Mouse (Mus musculus) liver (tissue): ENCODE measurements around the gene Tada2a.

Source experiments
- DNase-seq: peaks from one replicate; pipeline ENCODE4 v3.0.0-alpha.2; 2020; ENCODE audit warnings: mixed read lengths

The Tada2a gene

GRCm38 (mm10) chr11:84061881-84062280, 67.5 kb downstream of the Tada2a start:
- DNase-seq = no peak

GRCm38 (mm10) chr11:84060635-84061034, 68.8 kb downstream of the Tada2a start:
- no peak for DNase-seq

GRCm38 (mm10) chr11:84059784-84060183, 69.6 kb downstream of the Tada2a start:
- no peak for DNase-seq

DNA sequence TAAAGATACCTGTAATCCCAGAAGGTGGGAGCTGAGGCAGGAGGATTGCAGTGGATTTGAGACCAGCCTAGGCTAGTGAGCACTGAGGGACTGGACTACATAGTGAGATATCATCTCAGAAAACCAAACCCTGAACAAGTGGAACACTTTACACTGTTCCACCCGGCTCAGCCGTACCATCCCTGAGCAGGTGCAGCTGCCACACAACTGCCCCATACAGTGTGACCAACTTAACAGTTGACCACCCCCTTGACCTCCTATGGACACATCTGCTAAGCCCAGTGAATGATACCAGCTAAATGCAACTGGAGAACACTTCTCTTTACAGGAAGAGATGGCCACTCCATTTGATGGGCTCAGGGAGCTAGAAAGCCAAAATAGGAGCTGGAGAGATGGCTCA, 72.0 kb downstream of the Tada2a start:
- no peak for DNase-seq

DNA sequence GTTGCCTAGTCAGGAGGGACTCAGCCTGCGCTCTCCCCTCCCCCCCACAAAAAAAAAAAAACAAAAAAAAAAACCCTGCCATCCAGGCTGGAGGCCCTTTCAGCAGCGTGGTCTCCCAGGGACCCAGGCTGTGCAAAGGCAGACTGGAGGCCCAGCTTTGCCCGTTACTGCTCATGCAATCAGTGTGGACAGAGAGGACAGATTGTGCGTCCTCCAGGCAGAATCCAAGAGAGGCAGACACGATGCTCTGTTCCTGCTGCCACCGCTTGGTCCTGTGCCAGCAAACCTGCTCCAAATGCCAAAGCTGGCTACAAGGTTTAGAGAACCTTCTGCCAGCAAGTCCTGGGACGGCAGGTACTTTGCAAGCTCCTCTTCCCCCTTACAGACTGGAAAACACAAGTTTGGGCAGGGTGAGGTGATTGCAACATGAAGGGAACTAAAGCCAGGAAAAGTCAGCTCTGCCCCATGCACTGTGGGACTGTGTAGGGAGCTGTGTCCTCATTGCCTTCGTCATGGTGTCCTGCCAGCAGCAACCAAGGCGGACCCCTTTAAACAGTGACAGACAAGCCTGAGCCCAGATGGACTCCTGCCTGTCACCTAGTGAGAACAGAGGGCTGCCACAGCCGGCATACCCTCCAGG, 75.8 kb downstream of the Tada2a start:
- DNase-seq = no peak

- DNase-seq = no peak
Observed at GRCm38 (mm10) chr11:84053055-84053454, 76.3 kb downstream of the Tada2a start.

GRCm38 (mm10) chr11:84048411-84048810, 81.0 kb downstream of the Tada2a start:
- no peak for DNase-seq

- no peak for DNase-seq
Observed at GRCm38 (mm10) chr11:84047270-84047669, 82.1 kb downstream of the Tada2a start.

GRCm38 (mm10) chr11:84044988-84045387, 84.4 kb downstream of the Tada2a start:
- DNase-seq = no peak

DNA sequence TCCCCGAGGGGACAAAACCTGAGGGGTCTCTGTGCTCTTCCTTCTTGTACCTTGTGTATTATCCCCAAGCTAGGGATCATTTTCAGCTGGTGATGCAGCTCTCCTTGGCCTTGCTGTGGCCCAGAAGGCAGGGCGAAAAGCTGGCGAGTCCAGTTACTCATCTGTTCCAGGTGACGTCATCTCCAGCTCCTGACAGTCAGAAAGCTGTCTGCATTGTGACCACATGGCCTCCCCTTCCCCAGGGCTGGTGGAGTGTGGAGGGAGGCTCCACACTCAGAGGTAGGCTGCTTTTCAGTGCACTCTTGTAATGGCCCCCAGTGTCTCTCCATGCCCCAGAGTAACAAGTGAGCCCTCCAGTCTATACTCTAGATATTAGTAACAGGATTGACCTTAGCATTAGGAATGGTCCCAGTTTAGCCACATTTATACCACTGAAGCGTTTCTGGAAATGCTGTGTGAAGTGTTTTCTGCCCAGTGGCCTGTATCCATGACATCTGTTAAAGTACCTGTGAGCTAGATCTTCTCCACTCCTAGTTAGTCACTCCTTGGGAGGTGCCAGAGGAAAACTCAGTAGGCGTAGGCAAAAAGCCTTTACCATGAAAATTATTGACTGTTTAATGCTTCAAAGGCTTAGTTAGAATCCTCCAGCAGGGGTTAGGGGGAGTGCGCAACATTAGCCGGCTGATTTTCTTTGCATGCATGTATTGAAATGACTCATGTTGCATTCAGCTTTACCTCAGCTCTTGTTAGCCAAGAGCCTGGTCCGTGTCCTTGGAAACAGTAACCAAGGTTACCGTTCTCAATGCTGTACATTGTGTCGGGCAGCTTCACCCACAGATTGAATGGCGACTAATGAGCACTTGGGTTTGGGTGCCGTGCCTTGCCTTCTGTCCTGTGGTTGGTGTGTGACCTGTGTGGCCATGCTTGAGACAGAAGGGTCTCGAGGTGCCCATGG, 86.3 kb downstream of the Tada2a start:
- no peak for DNase-seq

DNA sequence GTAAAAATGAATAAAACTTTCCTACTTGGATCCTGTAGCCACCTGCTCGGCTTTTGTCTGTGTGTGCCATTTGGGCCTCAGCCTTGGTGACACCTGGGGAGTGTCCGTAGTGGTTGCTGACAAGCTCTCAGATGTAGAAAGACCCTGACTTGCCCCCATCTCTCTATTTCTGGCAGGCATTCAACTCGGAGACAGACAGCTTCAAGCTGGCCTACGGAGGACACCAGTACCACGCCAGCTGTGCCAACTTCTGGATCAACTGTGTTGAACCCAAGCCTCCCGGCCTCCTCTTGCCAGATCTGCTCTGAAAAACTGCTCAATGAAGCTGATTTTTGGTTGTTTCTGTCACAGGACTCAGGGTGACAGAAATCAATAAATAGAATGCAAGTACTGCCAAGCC, 88.8 kb downstream of the Tada2a start:
- no peak for DNase-seq

DNA sequence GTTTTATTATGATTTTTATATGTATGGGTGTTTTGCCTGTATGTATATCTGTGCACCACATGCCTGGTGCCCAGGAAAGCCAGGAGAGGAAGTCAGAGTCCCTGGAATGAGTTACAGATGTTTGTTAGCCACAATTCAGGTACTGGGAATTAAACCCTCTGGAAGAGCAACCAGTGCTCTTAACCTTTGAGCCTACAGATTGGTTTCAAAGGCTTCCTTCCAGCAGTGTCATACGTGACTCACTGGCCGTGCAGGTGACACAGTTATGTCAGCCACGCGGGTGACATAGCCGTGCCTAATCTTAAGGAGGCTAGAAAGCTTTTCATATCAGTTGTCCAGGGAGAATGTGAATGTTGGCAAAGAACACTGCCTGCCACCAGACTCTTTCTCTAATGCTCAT, 95.7 kb downstream of the Tada2a start:
- no peak for DNase-seq

DNA sequence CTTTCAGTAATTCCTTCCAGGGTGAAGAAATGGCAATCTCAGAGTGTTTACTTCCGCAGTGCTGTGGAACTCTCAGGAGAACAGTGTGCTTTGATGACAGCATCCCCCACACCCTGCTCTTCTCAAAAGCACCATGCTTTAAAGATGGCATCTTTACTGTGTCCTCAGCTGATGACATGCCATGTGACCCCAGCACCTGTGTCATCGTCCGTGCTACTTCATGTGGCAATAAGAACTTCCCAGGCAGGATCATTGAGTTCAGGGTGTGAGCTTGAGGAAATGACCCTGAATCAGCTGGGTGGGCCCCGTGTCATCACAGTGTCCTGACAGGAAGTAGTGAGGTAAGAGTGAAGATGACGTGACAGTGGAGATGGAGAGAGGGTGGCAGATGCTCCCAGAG, 96.8 kb downstream of the Tada2a start:
- DNase-seq = no peak

DNA sequence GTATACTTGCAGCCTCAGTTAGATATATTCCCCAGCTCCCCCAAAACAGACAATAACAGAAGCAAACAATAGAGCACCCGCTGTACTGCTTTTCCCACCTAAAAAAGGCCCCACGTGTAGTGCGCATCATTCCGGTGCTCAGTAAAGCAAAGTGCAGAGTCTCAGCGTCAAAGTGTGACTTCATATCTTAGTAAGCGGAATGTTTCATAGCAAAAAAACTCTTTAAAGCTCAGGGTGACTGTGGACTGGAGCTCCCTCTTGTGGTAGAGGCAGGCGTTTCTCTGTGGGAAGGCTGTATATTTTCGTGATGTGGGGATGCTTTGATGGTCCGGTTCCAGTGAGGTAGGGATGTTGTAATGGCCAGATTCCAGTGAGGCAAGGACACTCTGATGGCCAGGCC, 97.4 kb downstream of the Tada2a start:
- peak; percentile 20 for DNase-seq
